Mouse (Mus musculus): ENCODE results near the gene Ogg1. TPM values are rescaled to one million over a fixed set of nuclear protein-coding genes. Genes with fewer than 3 reads are reported as not detected.

Gene Ogg1
- polyA plus RNA-seq (2012), result 0.56 and 0.83 TPM in 2 replicates

GRCm38 (mm10) chr6:113326533-113327315, at the start of gene Ogg1:
Gene Ogg1, plus strand, starts transcription at chr6:113326972.
- TF ChIP-seq GATA1 (IDR thresholded peaks at IDR 0.05; ENCODE audit: low read length), result no peak
- no peak for TF ChIP-seq TAL1 (IDR thresholded peaks at IDR 0.05; ENCODE audit: low read length)
- peaks cover 34% of the 10 kb centered on the region for H3K4me1 ChIP-seq (ENCODE audit: control insufficient read depth)
- H3K36me3 ChIP-seq (ENCODE audit: control insufficient read depth), result peaks cover 67% of the 10 kb centered on the region
- H3K27me3 ChIP-seq (ENCODE audit: control insufficient read depth), result no peaks in the 10 kb centered on the region
- H3K4me3 ChIP-seq (replicated peaks), result peak within 1 kb of the TSS; percentile 92
- no peaks in the 10 kb centered on the region for H3K9me3 ChIP-seq (ENCODE audit: control insufficient read depth, low read length)

GRCm38 (mm10) chr6:113281676-113282075, 45.1 kb upstream of the Ogg1 start:
- peaks cover 35% of the 10 kb centered on the region for H3K27me3 ChIP-seq (ENCODE audit: control insufficient read depth)
- no peaks in the 10 kb centered on the region for H3K9me3 ChIP-seq (ENCODE audit: control insufficient read depth, low read length)
- H3K4me3 ChIP-seq (replicated peaks), result no peak overlapping the region
- no peaks in the 10 kb centered on the region; the same call in 1 of the 2 replicates for H3K4me1 ChIP-seq (ENCODE audit: control insufficient read depth)
- peaks cover 7% of the 10 kb centered on the region for H3K36me3 ChIP-seq (ENCODE audit: control insufficient read depth)
- TF ChIP-seq TAL1 (IDR thresholded peaks at IDR 0.05; ENCODE audit: low read length) (no peak), GATA1 (IDR thresholded peaks at IDR 0.05; ENCODE audit: low read length) (no peak)

GRCm38 (mm10) chr6:113282101-113282802, 44.5 kb upstream of the Ogg1 start, which contains the start of gene Cpne9:
Gene Cpne9, plus strand, starts transcription at chr6:113282307.
- TF ChIP-seq TAL1 (IDR thresholded peaks at IDR 0.05; ENCODE audit: low read length) (no peak), GATA1 (IDR thresholded peaks at IDR 0.05; ENCODE audit: low read length) (no peak)
- Histone ChIP-seq H3K4me1 (ENCODE audit: control insufficient read depth) (no peaks in the 10 kb centered on the region; the same call in 1 of the 2 replicates), H3K9me3 (ENCODE audit: control insufficient read depth, low read length) (no peaks in the 10 kb centered on the region), H3K27me3 (ENCODE audit: control insufficient read depth) (peaks cover 35% of the 10 kb centered on the region), H3K4me3 (replicated peaks) (no peak within 1 kb of the TSS), H3K36me3 (ENCODE audit: control insufficient read depth) (peaks cover 7% of the 10 kb centered on the region)

- Histone ChIP-seq H3K9me3 (ENCODE audit: control insufficient read depth, low read length) (no peaks in the 10 kb centered on the region), H3K27me3 (ENCODE audit: control insufficient read depth) (peaks cover 35% of the 10 kb centered on the region), H3K36me3 (ENCODE audit: control insufficient read depth) (peaks cover 3% of the 10 kb centered on the region; the same call in 1 of the 2 replicates), H3K4me3 (replicated peaks) (no peak overlapping the region), H3K4me1 (ENCODE audit: control insufficient read depth) (no peaks in the 10 kb centered on the region; the same call in 1 of the 2 replicates)
- TF ChIP-seq GATA1 (IDR thresholded peaks at IDR 0.05; ENCODE audit: low read length), result no peak
- no peak for TF ChIP-seq TAL1 (IDR thresholded peaks at IDR 0.05; ENCODE audit: low read length)
These were observed 43.8 kb upstream of the Ogg1 start for GRCm38 (mm10) chr6:113282969-113283368.

GRCm38 (mm10) chr6:113283500-113283899, 43.3 kb upstream of the Ogg1 start:
- no peak overlapping the region for H3K4me3 ChIP-seq (replicated peaks)
- TF ChIP-seq GATA1 (IDR thresholded peaks at IDR 0.05; ENCODE audit: low read length) (no peak), TAL1 (IDR thresholded peaks at IDR 0.05; ENCODE audit: low read length) (no peak)
- no peaks in the 10 kb centered on the region for H3K9me3 ChIP-seq (ENCODE audit: control insufficient read depth, low read length)
- peaks cover 3% of the 10 kb centered on the region; the same call in 1 of the 2 replicates for H3K36me3 ChIP-seq (ENCODE audit: control insufficient read depth)
- peaks cover 35% of the 10 kb centered on the region for H3K27me3 ChIP-seq (ENCODE audit: control insufficient read depth)
- no peaks in the 10 kb centered on the region; the same call in 1 of the 2 replicates for H3K4me1 ChIP-seq (ENCODE audit: control insufficient read depth)

GRCm38 (mm10) chr6:113284931-113285330, 41.8 kb upstream of the Ogg1 start:
- no peaks in the 10 kb centered on the region; the same call in 1 of the 2 replicates for H3K4me1 ChIP-seq (ENCODE audit: control insufficient read depth)
- no peak overlapping the region for H3K4me3 ChIP-seq (replicated peaks)
- peaks cover 3% of the 10 kb centered on the region; the same call in 1 of the 2 replicates for H3K36me3 ChIP-seq (ENCODE audit: control insufficient read depth)
- H3K27me3 ChIP-seq (ENCODE audit: control insufficient read depth), result peaks cover 35% of the 10 kb centered on the region
- H3K9me3 ChIP-seq (ENCODE audit: control insufficient read depth, low read length), result no peaks in the 10 kb centered on the region
- no peak for TF ChIP-seq GATA1 (IDR thresholded peaks at IDR 0.05; ENCODE audit: low read length)
- no peak for TF ChIP-seq TAL1 (IDR thresholded peaks at IDR 0.05; ENCODE audit: low read length)

GRCm38 (mm10) chr6:113286316-113286715, 40.5 kb upstream of the Ogg1 start:
- Histone ChIP-seq H3K4me3 (replicated peaks) (no peak overlapping the region), H3K9me3 (ENCODE audit: control insufficient read depth, low read length) (no peaks in the 10 kb centered on the region), H3K36me3 (ENCODE audit: control insufficient read depth) (no peaks in the 10 kb centered on the region), H3K4me1 (ENCODE audit: control insufficient read depth) (no peaks in the 10 kb centered on the region; the same call in 1 of the 2 replicates), H3K27me3 (ENCODE audit: control insufficient read depth) (peaks cover 35% of the 10 kb centered on the region)
- no peak for TF ChIP-seq TAL1 (IDR thresholded peaks at IDR 0.05; ENCODE audit: low read length)
- no peak for TF ChIP-seq GATA1 (IDR thresholded peaks at IDR 0.05; ENCODE audit: low read length)

GRCm38 (mm10) chr6:113287236-113287635, 39.5 kb upstream of the Ogg1 start:
- no peak overlapping the region for H3K4me3 ChIP-seq (replicated peaks)
- no peaks in the 10 kb centered on the region for H3K9me3 ChIP-seq (ENCODE audit: control insufficient read depth, low read length)
- TF ChIP-seq GATA1 (IDR thresholded peaks at IDR 0.05; ENCODE audit: low read length) (no peak), TAL1 (IDR thresholded peaks at IDR 0.05; ENCODE audit: low read length) (no peak)
- H3K36me3 ChIP-seq (ENCODE audit: control insufficient read depth), result no peaks in the 10 kb centered on the region
- peaks cover 27% of the 10 kb centered on the region for H3K27me3 ChIP-seq (ENCODE audit: control insufficient read depth)
- no peaks in the 10 kb centered on the region; the same call in 1 of the 2 replicates for H3K4me1 ChIP-seq (ENCODE audit: control insufficient read depth)

GRCm38 (mm10) chr6:113289346-113289745, 37.4 kb upstream of the Ogg1 start:
- peaks cover 6% of the 10 kb centered on the region for H3K27me3 ChIP-seq (ENCODE audit: control insufficient read depth)
- H3K9me3 ChIP-seq (ENCODE audit: control insufficient read depth, low read length), result no peaks in the 10 kb centered on the region
- H3K4me1 ChIP-seq (ENCODE audit: control insufficient read depth), result no peaks in the 10 kb centered on the region
- TF ChIP-seq TAL1 (IDR thresholded peaks at IDR 0.05; ENCODE audit: low read length) (no peak), GATA1 (IDR thresholded peaks at IDR 0.05; ENCODE audit: low read length) (no peak)
- no peak overlapping the region for H3K4me3 ChIP-seq (replicated peaks)
- H3K36me3 ChIP-seq (ENCODE audit: control insufficient read depth), result no peaks in the 10 kb centered on the region
